Comparison of ENCODE assay signal across 9 mouse cellular contexts in genomic region chr8:69888902-69889301, GRCm38 (mm10). TPM values are rescaled to one million over a fixed set of nuclear protein-coding genes. Genes with fewer than 3 reads are reported as not detected.
A peak's percentile ranks its signal among the peaks of the same experiment; 100 is the strongest.
DNase-seq lines count a peak whose midpoint lies in the region; ATAC-seq and TF ChIP-seq lines count a peak whose summit lies in the region.
"Had no signal": no experiment of that assay in that cellular context is flagged by ENCODE, and none has a peak within 500 bp of the region (broad histone marks: within the 10 kb centered on the region; RNA-seq: fewer than 3 reads in every experiment).

No protein-coding gene starts in this region.

- peak overlapping the region; percentile 55 for H3K4me2 ChIP-seq in kidney, embryonic 15.5 days
- H3K4me2 ChIP-seq in embryonic facial prominence, embryonic 13.5 days = peak overlapping the region; percentile 60
- peak overlapping the region; percentile 41 for H3K4me2 ChIP-seq in hindbrain, embryonic 14.5 days (replicated peaks)
- peak overlapping the region; percentile 43 for H3K4me2 ChIP-seq in midbrain, embryonic 15.5 days

- WGBS in kidney, embryonic 15.5 days = 5% methylated on average over 32 of the region's 32 CpGs
- 2% methylated on average over 32 of the region's 32 CpGs for WGBS in kidney, adult 2 months
- WGBS in embryonic facial prominence, embryonic 13.5 days = 3% methylated on average over 32 of the region's 32 CpGs
- WGBS in hindbrain, embryonic 14.5 days = 4% methylated on average over 32 of the region's 32 CpGs
- 4% methylated on average over 32 of the region's 32 CpGs for WGBS in midbrain, embryonic 15.5 days

- H3K4me3 ChIP-seq in kidney, embryonic 15.5 days (replicated peaks) = peak overlapping the region; percentile 31
- H3K4me3 ChIP-seq in kidney, adult 2 months (ENCODE audit: insufficient read depth, low read depth, low read length) = no peak overlapping the region; the same call in 1 of the 2 replicates
- peak overlapping the region; percentile 36 for H3K4me3 ChIP-seq in embryonic facial prominence, embryonic 13.5 days
- peak overlapping the region; percentile 20 for H3K4me3 ChIP-seq in hindbrain, embryonic 14.5 days (replicated peaks; ENCODE audit: low read length)
- peak overlapping the region; percentile 27 for H3K4me3 ChIP-seq in midbrain, embryonic 15.5 days

- peaks cover 42% of the 10 kb centered on the region for H3K4me1 ChIP-seq in kidney, embryonic 15.5 days
- H3K4me1 ChIP-seq in kidney, adult 2 months (ENCODE audit: control insufficient read depth, insufficient read depth, low read length) = 0 out of 2 replicates have a peak, but pooled peaks cover 2% of the 10 kb centered on the region
- peaks cover 32% of the 10 kb centered on the region for H3K4me1 ChIP-seq in embryonic facial prominence, embryonic 13.5 days
- H3K4me1 ChIP-seq in hindbrain, embryonic 14.5 days (replicated peaks; ENCODE audit: control insufficient read depth, insufficient read depth, low read length) = peaks cover 22% of the 10 kb centered on the region; the same call in 1 of the 2 replicates
- peaks cover 38% of the 10 kb centered on the region for H3K4me1 ChIP-seq in midbrain, embryonic 15.5 days

- H3K27ac ChIP-seq in kidney, embryonic 15.5 days = no peak overlapping the region
- H3K27ac ChIP-seq in kidney, adult 2 months (ENCODE audit: insufficient read depth, low read depth, low read length) = no peak overlapping the region
- H3K27ac ChIP-seq in embryonic facial prominence, embryonic 13.5 days = no peak overlapping the region
- no peak overlapping the region for H3K27ac ChIP-seq in hindbrain, embryonic 14.5 days
- no peak overlapping the region for H3K27ac ChIP-seq in midbrain, embryonic 15.5 days

- DNase-seq in kidney, adult 2 months = no peak
- DNase-seq in hindbrain, embryonic 14.5 days (ENCODE audit: low spot score) = no peak
- DNase-seq in left cerebral cortex, adult 11 months (ENCODE audit: low spot score) = no peak
- no peak for DNase-seq in thymus, postnatal 0 days (ENCODE audit: low spot score)
- DNase-seq in testis, postnatal 10 days (ENCODE audit: low spot score) = no peak

- no peak overlapping the region for H3K9ac ChIP-seq in kidney, embryonic 15.5 days
- H3K9ac ChIP-seq in embryonic facial prominence, embryonic 13.5 days = 0 out of 2 replicates have a peak overlapping the region, but pooled peaks have one; percentile 36
- H3K9ac ChIP-seq in hindbrain, embryonic 14.5 days = no peak overlapping the region
- H3K9ac ChIP-seq in midbrain, embryonic 15.5 days = no peak overlapping the region

- H3K27me3 ChIP-seq in kidney, embryonic 15.5 days = peaks cover 70% of the 10 kb centered on the region
- H3K27me3 ChIP-seq in kidney, adult 2 months (replicated peaks; ENCODE audit: control insufficient read depth, insufficient read depth, low read length) = no peaks in the 10 kb centered on the region
- H3K27me3 ChIP-seq in embryonic facial prominence, embryonic 13.5 days = peaks cover 83% of the 10 kb centered on the region
- peaks cover 69% of the 10 kb centered on the region for H3K27me3 ChIP-seq in hindbrain, embryonic 14.5 days (ENCODE audit: control insufficient read depth, insufficient read depth, low read length)
- H3K27me3 ChIP-seq in midbrain, embryonic 15.5 days (replicated peaks) = peaks cover 67% of the 10 kb centered on the region

- peak; percentile 37; the same call in 1 of the 2 replicates for ATAC-seq in kidney, embryonic 15.5 days (replicated peaks; ENCODE audit: low FRiP score)
- no peak for ATAC-seq in embryonic facial prominence, embryonic 13.5 days (ENCODE audit: insufficient number of reproducible peaks, insufficient read depth, low FRiP score, low TSS enrichment, low read depth)
- ATAC-seq in hindbrain, embryonic 14.5 days (ENCODE audit: low FRiP score) = no peak
- peak; percentile 13; the same call in 1 of the 2 replicates for ATAC-seq in midbrain, embryonic 15.5 days (replicated peaks)
- ATAC-seq: Patski had no signal

- no peaks in the 10 kb centered on the region for H3K9me3 ChIP-seq in kidney, embryonic 15.5 days (replicated peaks)
- H3K9me3 ChIP-seq in embryonic facial prominence, embryonic 13.5 days = no peaks in the 10 kb centered on the region
- no peaks in the 10 kb centered on the region for H3K9me3 ChIP-seq in hindbrain, embryonic 14.5 days (ENCODE audit: control insufficient read depth, low read length)
- no peaks in the 10 kb centered on the region for H3K9me3 ChIP-seq in midbrain, embryonic 15.5 days

- TF ChIP-seq POLR2A in kidney, adult 2 months (IDR thresholded peaks at IDR 0.05; ENCODE audit: low read depth, low read length) = no peak

- peaks cover 17% of the 10 kb centered on the region for H3K36me3 ChIP-seq in kidney, embryonic 15.5 days
- H3K36me3 ChIP-seq in kidney, adult 2 months (ENCODE audit: control insufficient read depth, insufficient read depth, low read length) = no peaks in the 10 kb centered on the region
- H3K36me3 ChIP-seq in embryonic facial prominence, embryonic 13.5 days = peaks cover 21% of the 10 kb centered on the region
- peaks cover 16% of the 10 kb centered on the region for H3K36me3 ChIP-seq in hindbrain, embryonic 14.5 days (replicated peaks; ENCODE audit: control insufficient read depth, insufficient read depth)
- H3K36me3 ChIP-seq in midbrain, embryonic 15.5 days (replicated peaks) = no peaks in the 10 kb centered on the region

- TF ChIP-seq CTCF in kidney, adult 2 months (conservative IDR thresholded peaks at IDR 0.05; ENCODE audit: insufficient read depth, insufficient read length, low read depth, low read length) = no peak

RNA-seq across cellular contexts. Expression of gene Cilp2, which starts 1.4 kb away (rescaled TPM):
- 0.88 and 0.98 TPM in 2 replicates for polyA plus RNA-seq in kidney, embryonic 15.5 days (2015; fragmentation: Nextera tagmentation; extraction: Ambion mirVana)
- 0.11 and 0.16 TPM in 2 replicates for polyA plus RNA-seq in kidney, adult 2 months (2012; rRNA removed)
- polyA plus RNA-seq in embryonic facial prominence, embryonic 13.5 days (2015; fragmentation: Nextera tagmentation; extraction: Ambion mirVana) = 0.96 and 1.1 TPM in 2 replicates
- polyA plus RNA-seq in hindbrain, embryonic 14.5 days (2014; fragmentation: Nextera tagmentation; extraction: Ambion mirVana) = 4.1 and 4.2 TPM in 2 replicates
- polyA plus RNA-seq in midbrain, embryonic 15.5 days (2015; fragmentation: Nextera tagmentation; extraction: Ambion mirVana) = 5.8 and 5.9 TPM in 2 replicates
- 0.09 and 0.16 TPM in 2 replicates for polyA plus RNA-seq in thymus, postnatal 0 days (2015; fragmentation: Nextera tagmentation; extraction: Ambion mirVana)

RNA-seq across cellular contexts. Expression of gene Tssk6, which starts 13.1 kb away (rescaled TPM):
- polyA plus RNA-seq in kidney, embryonic 15.5 days (2015; fragmentation: Nextera tagmentation; extraction: Ambion mirVana) = 3.4 and 4.6 TPM in 2 replicates
- 1.3 and 1.5 TPM in 2 replicates for polyA plus RNA-seq in kidney, adult 2 months (2012; rRNA removed)
- polyA plus RNA-seq in embryonic facial prominence, embryonic 13.5 days (2015; fragmentation: Nextera tagmentation; extraction: Ambion mirVana) = 4.5 and 4.7 TPM in 2 replicates
- polyA plus RNA-seq in hindbrain, embryonic 14.5 days (2014; fragmentation: Nextera tagmentation; extraction: Ambion mirVana) = 4.6 and 4.7 TPM in 2 replicates
- polyA plus RNA-seq in midbrain, embryonic 15.5 days (2015; fragmentation: Nextera tagmentation; extraction: Ambion mirVana) = 4.5 and 4.7 TPM in 2 replicates
- 5.0 and 5.1 TPM in 2 replicates for polyA plus RNA-seq in thymus, postnatal 0 days (2015; fragmentation: Nextera tagmentation; extraction: Ambion mirVana)

RNA-seq across cellular contexts. Expression of gene Ndufa13, which starts 13.5 kb away (rescaled TPM):
- 205 and 210 TPM in 2 replicates for polyA plus RNA-seq in kidney, embryonic 15.5 days (2015; fragmentation: Nextera tagmentation; extraction: Ambion mirVana)
- 283 and 372 TPM in 2 replicates for polyA plus RNA-seq in kidney, adult 2 months (2012; rRNA removed)
- polyA plus RNA-seq in embryonic facial prominence, embryonic 13.5 days (2015; fragmentation: Nextera tagmentation; extraction: Ambion mirVana) = 178 and 184 TPM in 2 replicates
- 201 and 213 TPM in 2 replicates for polyA plus RNA-seq in hindbrain, embryonic 14.5 days (2014; fragmentation: Nextera tagmentation; extraction: Ambion mirVana)
- 171 and 172 TPM in 2 replicates for polyA plus RNA-seq in midbrain, embryonic 15.5 days (2015; fragmentation: Nextera tagmentation; extraction: Ambion mirVana)
- 228 and 241 TPM in 2 replicates for polyA plus RNA-seq in thymus, postnatal 0 days (2015; fragmentation: Nextera tagmentation; extraction: Ambion mirVana)

RNA-seq across cellular contexts. Expression of gene Yjefn3, which starts 13.6 kb away (rescaled TPM):
- 4.5 and 5.2 TPM in 2 replicates for polyA plus RNA-seq in kidney, embryonic 15.5 days (2015; fragmentation: Nextera tagmentation; extraction: Ambion mirVana)
- polyA plus RNA-seq in kidney, adult 2 months (2012; rRNA removed) = 3.9 and 5.6 TPM in 2 replicates
- polyA plus RNA-seq in embryonic facial prominence, embryonic 13.5 days (2015; fragmentation: Nextera tagmentation; extraction: Ambion mirVana) = 3.6 TPM in 2 replicates
- 11.0 and 12.3 TPM in 2 replicates for polyA plus RNA-seq in hindbrain, embryonic 14.5 days (2014; fragmentation: Nextera tagmentation; extraction: Ambion mirVana)
- polyA plus RNA-seq in midbrain, embryonic 15.5 days (2015; fragmentation: Nextera tagmentation; extraction: Ambion mirVana) = 9.6 and 12.2 TPM in 2 replicates
- polyA plus RNA-seq in thymus, postnatal 0 days (2015; fragmentation: Nextera tagmentation; extraction: Ambion mirVana) = 3.7 and 4.0 TPM in 2 replicates

RNA-seq across cellular contexts. Expression of gene Pbx4, which starts 56.6 kb away (rescaled TPM):
- polyA plus RNA-seq in kidney, embryonic 15.5 days (2015; fragmentation: Nextera tagmentation; extraction: Ambion mirVana) = 8.3 and 8.9 TPM in 2 replicates
- 3.6 and 3.9 TPM in 2 replicates for polyA plus RNA-seq in kidney, adult 2 months (2012; rRNA removed)
- 8.7 and 9.7 TPM in 2 replicates for polyA plus RNA-seq in embryonic facial prominence, embryonic 13.5 days (2015; fragmentation: Nextera tagmentation; extraction: Ambion mirVana)
- 52.9 and 59.7 TPM in 2 replicates for polyA plus RNA-seq in hindbrain, embryonic 14.5 days (2014; fragmentation: Nextera tagmentation; extraction: Ambion mirVana)
- 58.2 and 62.1 TPM in 2 replicates for polyA plus RNA-seq in midbrain, embryonic 15.5 days (2015; fragmentation: Nextera tagmentation; extraction: Ambion mirVana)
- 15.1 and 18.3 TPM in 2 replicates for polyA plus RNA-seq in thymus, postnatal 0 days (2015; fragmentation: Nextera tagmentation; extraction: Ambion mirVana)

Comparison
In these comparisons a context has a peak if more than half of its experiments do, and no peak if none do; other contexts are left out.
1. ATAC-seq: peak in kidney, embryonic 15.5 days (single experiment) and midbrain, embryonic 15.5 days (single experiment); none in embryonic facial prominence, embryonic 13.5 days (single experiment) and hindbrain, embryonic 14.5 days (single experiment).
2. Peak in every context shown above with its lines, with median percentiles within 50 percentile points of each other: H3K4me2 ChIP-seq.